Mouse (Mus musculus) macrophage (primary cell): Measurements from ENCODE around the gene Zbtb12. TPM values are rescaled to one million over a fixed set of nuclear protein-coding genes. Genes with fewer than 3 reads are reported as not detected.
A peak's percentile ranks its signal among the peaks of the same experiment; 100 is the strongest.
"Not testable (repeated sequence)": the region's sequence is repeated elsewhere in the genome, so short reads cannot be mapped to it uniquely, and the experiment has no call there.

Source experiments
- H3K27ac ChIP-seq: fragments of 350-480 bp; formaldehyde crosslinking; 2 replicates; pipeline ENCODE4 v1.9.0; 2021
- H3K36me3 ChIP-seq: fragments of 350-480 bp; formaldehyde crosslinking; 2 replicates; pipeline ENCODE4 v1.9.0; 2021; ENCODE audit errors: inconsistent target
- H3K4me3 ChIP-seq: fragments of 350-480 bp; formaldehyde crosslinking; 2 replicates; pipeline ENCODE4 v1.9.0; 2021; ENCODE audit errors: inconsistent target
- H3K79me2 ChIP-seq: fragments of 350-480 bp; formaldehyde crosslinking; 2 replicates; pipeline ENCODE4 v1.9.0; 2021; ENCODE audit errors: inconsistent target
- WGBS: methylation state at CpG from one replicate; pipeline ENCODE4 v1.1.7; 2026; ENCODE audit warnings: inconsistent platforms; ENCODE audit not compliant: missing documents; 5-methylcytosine and 5-hydroxymethylcytosine counted together
- polyA plus RNA-seq: library from polyadenylated mRNA; stranded (reverse); fragments of 250-400 nt; gene quantifications from 3 replicates; pipeline ENCODE4 v1.2.4, GENCODE M21; 2018; ENCODE audit warnings: inconsistent platforms
- total RNA-seq, 78 experiments: library from RNA; depleted of rRNA; stranded (reverse); fragments of 250-400 nt; gene quantifications; 1 replicate in 9 of 78; 2 replicates in 24 of 78; 3 replicates in 43 of 78; 4 replicates in 2 of 78; pipeline ENCODE4 v1.2.4; 2018; ENCODE audit warnings: inconsistent platforms in 56 of 78

The Zbtb12 gene
- total RNA-seq (2018; cell fraction: chromatin; rRNA removed), result 1 to 10 TPM in 18 of 26 experiments, under 1 TPM in 3, not detected in 5; 0.55 to 7.8 (median 2.0) TPM
- total RNA-seq (2018; cell fraction: cytosol; rRNA removed), result 1 to 10 TPM in 25 of 26 experiments, under 1 TPM in 1; 0.99 to 8.5 (median 5.8) TPM
- 1 to 10 TPM in 23 of 26 experiments, under 1 TPM in 3; 0.54 to 9.1 (median 3.3) TPM for total RNA-seq (2018; cell fraction: nucleus; rRNA removed)
- 5.4 to 6.2 TPM (median 5.5 TPM) in 3 replicates for polyA plus RNA-seq

GRCm38 (mm10) chr17:34879336-34879879 lies at the start of gene Zbtb12:
Gene Zbtb12 (plus strand): TSS chr17:34879483.
- 42% methylated on average over 10 of the region's 11 CpGs for WGBS
- H3K4me3 ChIP-seq, result no peak within 1 kb of the TSS
- H3K79me2 ChIP-seq, result no peaks in the 10 kb centered on the region
- H3K36me3 ChIP-seq, result no peaks in the 10 kb centered on the region
- H3K27ac ChIP-seq, result 0 out of 2 replicates have a peak within 1 kb of the TSS, but pooled peaks have one; percentile 12

- 100% methylated on average over 1 of the region's 1 CpGs for WGBS
- peaks cover 67% of the 10 kb centered on the region for H3K36me3 ChIP-seq
- H3K27ac ChIP-seq, H3K4me3 ChIP-seq: not testable (repeated sequence)
- peaks cover 29% of the 10 kb centered on the region for H3K79me2 ChIP-seq
These were observed 48.5 kb upstream of the Zbtb12 start for GRCm38 (mm10) chr17:34830776-34831175.

GRCm38 (mm10) chr17:34836155-34836855 lies 43.0 kb upstream of the Zbtb12 start:
- Histone ChIP-seq H3K36me3 (peaks cover 43% of the 10 kb centered on the region), H3K79me2 (peaks cover 52% of the 10 kb centered on the region), H3K27ac (peak overlapping the region; percentile 65), H3K4me3 (peak overlapping the region; percentile 96)
- 9% methylated on average over 46 of the region's 48 CpGs for WGBS

GRCm38 (mm10) chr17:34836856-34837221 lies 42.4 kb upstream of the Zbtb12 start, which contains the start of the genes Stk19 and Dxo:
Gene Stk19 (minus strand): TSS chr17:34836945.
Gene Dxo (plus strand): TSS chr17:34837019.
- 1% methylated on average over 34 of the region's 40 CpGs for WGBS
- H3K36me3 ChIP-seq, result peaks cover 43% of the 10 kb centered on the region
- H3K79me2 ChIP-seq, result peaks cover 52% of the 10 kb centered on the region
- H3K4me3 ChIP-seq, result peak within 1 kb of the TSS; percentile 96
- peak within 1 kb of the TSS; percentile 65 for H3K27ac ChIP-seq

GRCm38 (mm10) chr17:34837464-34838324 lies 41.6 kb upstream of the Zbtb12 start:
- H3K36me3 ChIP-seq, result peaks cover 47% of the 10 kb centered on the region
- 49% methylated on average over 43 of the region's 43 CpGs for WGBS

GRCm38 (mm10) chr17:34838785-34839184 lies 40.5 kb upstream of the Zbtb12 start:
- H3K79me2 ChIP-seq, result peaks cover 43% of the 10 kb centered on the region
- H3K36me3 ChIP-seq, result peaks cover 51% of the 10 kb centered on the region
- 94% methylated on average over 7 of the region's 7 CpGs for WGBS
- H3K4me3 ChIP-seq, result no peak overlapping the region
- no peak overlapping the region for H3K27ac ChIP-seq

More at GRCm38 (mm10) chr17:34837464-34838324, 41.6 kb upstream of the Zbtb12 start:
- peak overlapping the region; percentile 96 for H3K4me3 ChIP-seq
- peak overlapping the region; percentile 50 for H3K27ac ChIP-seq
- peaks cover 52% of the 10 kb centered on the region for H3K79me2 ChIP-seq

GRCm38 (mm10) chr17:34840736-34841307 lies 38.5 kb upstream of the Zbtb12 start:
- Histone ChIP-seq H3K36me3 (peaks cover 71% of the 10 kb centered on the region), H3K27ac (no peak overlapping the region), H3K79me2 (peaks cover 23% of the 10 kb centered on the region), H3K4me3 (no peak overlapping the region)
- WGBS, result 87% methylated on average over 6 of the region's 6 CpGs

GRCm38 (mm10) chr17:34844884-34845283 lies 34.4 kb upstream of the Zbtb12 start:
- no peak overlapping the region for H3K27ac ChIP-seq
- H3K4me3 ChIP-seq, result no peak overlapping the region
- H3K36me3 ChIP-seq, result peaks cover 82% of the 10 kb centered on the region
- 93% methylated on average over 12 of the region's 13 CpGs for WGBS
- H3K79me2 ChIP-seq, result peaks cover 12% of the 10 kb centered on the region; the same call in 1 of the 2 replicates

- Histone ChIP-seq H3K27ac (no peak overlapping the region), H3K79me2 (peaks cover 22% of the 10 kb centered on the region; the same call in 1 of the 2 replicates), H3K4me3 (no peak overlapping the region), H3K36me3 (peaks cover 61% of the 10 kb centered on the region)
- WGBS, result 93% methylated on average over 6 of the region's 6 CpGs
These were observed 32.1 kb upstream of the Zbtb12 start for GRCm38 (mm10) chr17:34847192-34847591.

- 92% methylated on average over 7 of the region's 7 CpGs for WGBS
- Histone ChIP-seq H3K27ac (no peak overlapping the region), H3K79me2 (peaks cover 22% of the 10 kb centered on the region; the same call in 1 of the 2 replicates), H3K36me3 (peaks cover 61% of the 10 kb centered on the region), H3K4me3 (no peak overlapping the region)
These were observed 31.7 kb upstream of the Zbtb12 start for GRCm38 (mm10) chr17:34847615-34848014.

- 2% methylated on average over 55 of the region's 65 CpGs for WGBS
- H3K36me3 ChIP-seq, result peaks cover 60% of the 10 kb centered on the region
- H3K79me2 ChIP-seq, result peaks cover 22% of the 10 kb centered on the region; the same call in 1 of the 2 replicates
- peak within 1 kb of the TSS; percentile 90 for H3K4me3 ChIP-seq
- peak within 1 kb of the TSS; percentile 44 for H3K27ac ChIP-seq
These were observed 29.4 kb upstream of the Zbtb12 start, which contains the start of the genes Skiv2l and Nelfe for GRCm38 (mm10) chr17:34849722-34850516. Gene Skiv2l (minus strand): TSS chr17:34850210. Gene Nelfe (plus strand): TSS chr17:34850391.

GRCm38 (mm10) chr17:34850517-34851125 lies 28.7 kb upstream of the Zbtb12 start:
- H3K4me3 ChIP-seq, result peak overlapping the region; percentile 90
- peaks cover 60% of the 10 kb centered on the region for H3K36me3 ChIP-seq
- H3K27ac ChIP-seq, result peak overlapping the region; percentile 36
- WGBS, result under 1% methylated on average over 25 of the region's 25 CpGs
- peaks cover 22% of the 10 kb centered on the region; the same call in 1 of the 2 replicates for H3K79me2 ChIP-seq

GRCm38 (mm10) chr17:34853511-34853910 lies 25.8 kb upstream of the Zbtb12 start:
- WGBS, result 84% methylated on average over 8 of the region's 8 CpGs
- Histone ChIP-seq H3K79me2 (peaks cover 22% of the 10 kb centered on the region; the same call in 1 of the 2 replicates), H3K27ac (no peak overlapping the region), H3K36me3 (peaks cover 44% of the 10 kb centered on the region), H3K4me3 (no peak overlapping the region)
